Mouse (Mus musculus): ENCODE results near the gene Abcc2. TPM values are rescaled to one million over a fixed set of nuclear protein-coding genes. Genes with fewer than 3 reads are reported as not detected.

Gene Abcc2
- polyA plus RNA-seq, 1 experiment = not detected

DNA sequence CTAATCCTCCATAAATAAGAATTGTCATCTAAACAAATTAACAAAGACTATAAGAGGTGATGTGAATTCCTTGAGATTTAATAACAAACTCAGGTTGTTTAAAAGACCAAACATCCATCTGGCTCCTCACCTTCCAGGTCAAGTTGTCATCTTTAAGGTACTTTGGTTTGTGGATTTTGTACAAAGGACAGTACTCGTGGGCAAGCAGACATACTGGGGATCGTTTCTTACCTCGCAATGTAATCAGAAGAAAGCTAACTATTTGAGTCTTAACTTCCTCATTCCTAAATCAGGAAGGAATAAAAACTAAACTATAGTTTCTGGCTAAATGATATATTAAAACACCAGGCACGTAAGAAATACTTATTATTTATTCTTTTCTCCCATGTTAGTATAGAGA, 11.4 kb upstream of the Abcc2 start:
- Histone ChIP-seq H3K79me2 (ENCODE audit: control insufficient read depth, insufficient read depth) (no peaks in the 10 kb centered on the region), H3K27me3 (ENCODE audit: control insufficient read depth, insufficient read depth, insufficient read length) (no peaks in the 10 kb centered on the region), H3ac (ENCODE audit: control insufficient read depth, insufficient read length, low read depth) (no peak overlapping the region), H3K4me3 (ENCODE audit: insufficient read depth, poor library complexity, severe bottlenecking) (no peak overlapping the region), H3K36me3 (ENCODE audit: control insufficient read depth, insufficient read depth) (no peaks in the 10 kb centered on the region), H3K79me3 (ENCODE audit: low read depth) (no peaks in the 10 kb centered on the region)
- TF ChIP-seq MYOG (IDR thresholded peaks at IDR 0.05; ENCODE audit: control insufficient read depth, extremely low read depth, insufficient read length) (no peak), FOSL1 (IDR thresholded peaks at IDR 0.05; ENCODE audit: insufficient read depth, low read length, poor library complexity, severe bottlenecking) (no peak), USF1 (IDR thresholded peaks at IDR 0.05; ENCODE audit: low read depth) (no peak), MAX (IDR thresholded peaks at IDR 0.05) (no peak), CTCF (IDR thresholded peaks at IDR 0.05; ENCODE audit: control insufficient read depth, insufficient read depth, insufficient read length) (no peak), MYOD1 (IDR thresholded peaks at IDR 0.05; ENCODE audit: control insufficient read depth, insufficient read length, low read depth) (no peak), CEBPB (IDR thresholded peaks at IDR 0.05; ENCODE audit: low read depth) (no peak)

DNA sequence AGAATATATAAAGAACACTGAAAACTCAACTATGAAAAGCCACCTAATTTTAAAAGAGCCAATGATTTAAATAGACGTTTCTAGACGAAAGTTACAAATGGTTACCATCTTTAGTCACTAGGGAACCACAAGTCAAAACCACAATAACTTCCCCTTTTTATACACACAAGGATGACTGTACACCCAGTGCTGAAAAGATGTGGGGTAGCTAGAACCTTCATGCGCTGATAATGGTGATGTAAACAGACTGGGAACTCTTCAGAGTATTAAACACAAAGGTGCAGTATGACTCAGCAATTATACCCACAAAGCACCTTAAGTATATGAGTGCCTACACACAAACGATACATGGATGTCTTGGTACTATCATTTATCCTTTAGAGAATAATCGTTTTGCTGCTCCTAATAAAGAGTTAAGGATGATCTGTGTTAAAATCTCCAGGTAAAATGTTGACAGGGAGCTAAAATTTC, 10.5 kb upstream of the Abcc2 start:
- TF ChIP-seq MYOD1 (IDR thresholded peaks at IDR 0.05; ENCODE audit: control insufficient read depth, insufficient read length, low read depth) (no peak), USF1 (IDR thresholded peaks at IDR 0.05; ENCODE audit: low read depth) (no peak), CTCF (IDR thresholded peaks at IDR 0.05; ENCODE audit: control insufficient read depth, insufficient read depth, insufficient read length) (no peak), FOSL1 (IDR thresholded peaks at IDR 0.05; ENCODE audit: insufficient read depth, low read length, poor library complexity, severe bottlenecking) (no peak), MAX (IDR thresholded peaks at IDR 0.05) (no peak), MYOG (IDR thresholded peaks at IDR 0.05; ENCODE audit: control insufficient read depth, extremely low read depth, insufficient read length) (no peak), CEBPB (IDR thresholded peaks at IDR 0.05; ENCODE audit: low read depth) (no peak)
- Histone ChIP-seq H3K79me3 (ENCODE audit: low read depth) (no peaks in the 10 kb centered on the region), H3K36me3 (ENCODE audit: control insufficient read depth, insufficient read depth) (no peaks in the 10 kb centered on the region), H3K79me2 (ENCODE audit: control insufficient read depth, insufficient read depth) (no peaks in the 10 kb centered on the region), H3K27me3 (ENCODE audit: control insufficient read depth, insufficient read depth, insufficient read length) (no peaks in the 10 kb centered on the region), H3ac (ENCODE audit: control insufficient read depth, insufficient read length, low read depth) (no peak overlapping the region), H3K4me3 (ENCODE audit: insufficient read depth, poor library complexity, severe bottlenecking) (no peak overlapping the region)

DNA sequence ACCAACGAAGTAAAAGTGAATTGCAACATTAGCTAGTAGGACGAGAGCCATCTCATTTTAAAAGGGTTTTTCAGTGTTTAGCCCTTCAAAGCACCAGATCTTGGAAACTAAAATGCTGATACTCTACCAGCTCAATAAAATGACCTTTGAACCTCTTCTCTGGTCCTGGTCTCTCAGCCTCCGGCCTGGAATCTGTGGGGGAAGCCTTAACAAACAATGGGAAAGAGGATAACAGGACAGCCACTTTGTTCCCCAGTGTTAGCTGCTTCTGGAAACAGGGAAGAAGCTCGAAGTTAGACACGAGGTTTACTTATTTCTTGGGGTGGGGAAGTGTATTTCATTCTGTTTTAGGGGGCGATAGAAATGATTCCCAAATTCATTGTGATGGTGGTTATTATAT, 9.7 kb upstream of the Abcc2 start:
- Histone ChIP-seq H3K79me2 (ENCODE audit: control insufficient read depth, insufficient read depth) (no peaks in the 10 kb centered on the region), H3K36me3 (ENCODE audit: control insufficient read depth, insufficient read depth) (no peaks in the 10 kb centered on the region), H3K79me3 (ENCODE audit: low read depth) (no peaks in the 10 kb centered on the region), H3K27me3 (ENCODE audit: control insufficient read depth, insufficient read depth, insufficient read length) (no peaks in the 10 kb centered on the region), H3ac (ENCODE audit: control insufficient read depth, insufficient read length, low read depth) (no peak overlapping the region), H3K4me3 (ENCODE audit: insufficient read depth, poor library complexity, severe bottlenecking) (no peak overlapping the region)
- TF ChIP-seq MYOG (IDR thresholded peaks at IDR 0.05; ENCODE audit: control insufficient read depth, extremely low read depth, insufficient read length) (no peak), MYOD1 (IDR thresholded peaks at IDR 0.05; ENCODE audit: control insufficient read depth, insufficient read length, low read depth) (no peak), USF1 (IDR thresholded peaks at IDR 0.05; ENCODE audit: low read depth) (no peak), MAX (IDR thresholded peaks at IDR 0.05) (no peak), CEBPB (IDR thresholded peaks at IDR 0.05; ENCODE audit: low read depth) (no peak), CTCF (IDR thresholded peaks at IDR 0.05; ENCODE audit: control insufficient read depth, insufficient read depth, insufficient read length) (no peak), FOSL1 (IDR thresholded peaks at IDR 0.05; ENCODE audit: insufficient read depth, low read length, poor library complexity, severe bottlenecking) (no peak)

DNA sequence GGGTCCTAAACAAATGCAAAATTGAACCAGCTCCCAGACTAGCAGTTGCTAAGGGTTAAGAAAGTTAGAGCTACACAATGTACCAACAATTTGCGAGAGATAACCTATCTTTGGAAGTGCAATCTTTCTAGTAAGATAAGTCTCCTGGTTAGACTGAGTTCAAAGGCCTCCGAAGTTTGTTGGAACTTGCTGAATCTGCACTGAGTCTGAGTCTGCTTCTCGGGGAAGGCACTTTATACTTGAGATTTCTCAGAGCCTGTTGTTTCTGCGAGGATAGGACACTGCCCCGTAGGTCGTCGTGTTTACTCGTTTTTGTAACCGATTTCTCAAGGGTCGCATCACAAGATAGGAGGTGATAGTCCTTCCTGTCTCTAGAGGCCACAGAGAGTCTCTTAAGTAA, 6.6 kb upstream of the Abcc2 start:
- Histone ChIP-seq H3K4me3 (ENCODE audit: insufficient read depth, poor library complexity, severe bottlenecking) (no peak overlapping the region), H3ac (ENCODE audit: control insufficient read depth, insufficient read length, low read depth) (no peak overlapping the region), H3K79me3 (ENCODE audit: low read depth) (no peaks in the 10 kb centered on the region)

DNA sequence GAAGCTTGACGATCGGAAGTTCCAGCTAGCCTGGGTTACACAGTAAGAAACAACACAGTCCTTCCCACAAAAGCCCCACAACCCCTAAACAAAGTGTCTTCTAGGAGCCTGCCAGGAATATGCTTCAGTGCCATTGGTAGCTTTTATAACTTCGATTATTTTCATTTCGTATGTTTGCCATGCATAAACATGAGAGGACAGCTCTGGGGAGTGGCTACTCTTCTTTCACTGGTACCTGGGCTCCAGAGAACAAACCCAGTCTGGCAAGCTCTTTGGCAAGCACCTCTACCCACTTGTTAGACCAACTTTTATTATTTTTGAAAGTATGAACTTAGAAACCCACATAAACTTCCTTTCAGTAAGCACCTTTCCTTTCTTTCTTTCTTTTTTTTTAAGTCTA, 5.4 kb upstream of the Abcc2 start:
- TF ChIP-seq USF1 (IDR thresholded peaks at IDR 0.05; ENCODE audit: low read depth) = no peak
- no peak for TF ChIP-seq MAX (IDR thresholded peaks at IDR 0.05)
- no peak for TF ChIP-seq MYOD1 (IDR thresholded peaks at IDR 0.05; ENCODE audit: control insufficient read depth, insufficient read length, low read depth)
- no peak for TF ChIP-seq CTCF (IDR thresholded peaks at IDR 0.05; ENCODE audit: control insufficient read depth, insufficient read depth, insufficient read length)
- no peak for TF ChIP-seq MYOG (IDR thresholded peaks at IDR 0.05; ENCODE audit: control insufficient read depth, extremely low read depth, insufficient read length)
- no peak for TF ChIP-seq CEBPB (IDR thresholded peaks at IDR 0.05; ENCODE audit: low read depth)
- no peak for TF ChIP-seq FOSL1 (IDR thresholded peaks at IDR 0.05; ENCODE audit: insufficient read depth, low read length, poor library complexity, severe bottlenecking)
- Histone ChIP-seq H3K4me3 (ENCODE audit: insufficient read depth, poor library complexity, severe bottlenecking) (no peak overlapping the region), H3K27me3 (ENCODE audit: control insufficient read depth, insufficient read depth, insufficient read length) (peaks cover 5% of the 10 kb centered on the region), H3ac (ENCODE audit: control insufficient read depth, insufficient read length, low read depth) (no peak overlapping the region), H3K79me2 (ENCODE audit: control insufficient read depth, insufficient read depth) (no peaks in the 10 kb centered on the region), H3K36me3 (ENCODE audit: control insufficient read depth, insufficient read depth) (no peaks in the 10 kb centered on the region), H3K79me3 (ENCODE audit: low read depth) (no peaks in the 10 kb centered on the region)

More for the DNA sequence above, 6.6 kb upstream of the Abcc2 start:
- Histone ChIP-seq H3K36me3 (ENCODE audit: control insufficient read depth, insufficient read depth) (no peaks in the 10 kb centered on the region), H3K27me3 (ENCODE audit: control insufficient read depth, insufficient read depth, insufficient read length) (peaks cover 5% of the 10 kb centered on the region), H3K79me2 (ENCODE audit: control insufficient read depth, insufficient read depth) (no peaks in the 10 kb centered on the region)
- TF ChIP-seq MYOD1 (IDR thresholded peaks at IDR 0.05; ENCODE audit: control insufficient read depth, insufficient read length, low read depth) (no peak), CTCF (IDR thresholded peaks at IDR 0.05; ENCODE audit: control insufficient read depth, insufficient read depth, insufficient read length) (no peak), FOSL1 (IDR thresholded peaks at IDR 0.05; ENCODE audit: insufficient read depth, low read length, poor library complexity, severe bottlenecking) (no peak), USF1 (IDR thresholded peaks at IDR 0.05; ENCODE audit: low read depth) (no peak), MYOG (IDR thresholded peaks at IDR 0.05; ENCODE audit: control insufficient read depth, extremely low read depth, insufficient read length) (no peak), CEBPB (IDR thresholded peaks at IDR 0.05; ENCODE audit: low read depth) (no peak), MAX (IDR thresholded peaks at IDR 0.05) (no peak)

DNA sequence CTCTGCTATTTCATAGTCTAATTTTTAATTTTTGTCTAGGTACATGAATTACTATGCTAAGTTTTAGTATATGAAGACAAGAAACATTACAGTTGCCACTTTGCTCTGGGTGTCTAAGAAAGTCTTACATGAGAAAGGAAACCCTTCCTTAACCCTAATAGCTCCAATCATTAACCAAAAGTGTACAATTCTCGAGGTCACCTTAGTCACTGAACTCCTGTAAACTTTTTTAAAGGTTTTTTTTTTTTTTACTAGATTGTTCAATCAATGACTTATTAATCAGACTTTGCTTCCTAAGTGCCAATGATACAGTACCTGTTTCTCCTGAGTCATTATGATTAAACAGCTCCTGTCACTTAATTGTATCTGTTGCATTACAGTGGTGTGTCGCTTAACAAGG, 4.7 kb upstream of the Abcc2 start:
- H3ac ChIP-seq (ENCODE audit: control insufficient read depth, insufficient read length, low read depth) = no peak overlapping the region
- no peaks in the 10 kb centered on the region for H3K36me3 ChIP-seq (ENCODE audit: control insufficient read depth, insufficient read depth)
- no peaks in the 10 kb centered on the region for H3K79me3 ChIP-seq (ENCODE audit: low read depth)
- TF ChIP-seq CEBPB (IDR thresholded peaks at IDR 0.05; ENCODE audit: low read depth) (no peak), FOSL1 (IDR thresholded peaks at IDR 0.05; ENCODE audit: insufficient read depth, low read length, poor library complexity, severe bottlenecking) (no peak), MAX (IDR thresholded peaks at IDR 0.05) (no peak), CTCF (IDR thresholded peaks at IDR 0.05; ENCODE audit: control insufficient read depth, insufficient read depth, insufficient read length) (no peak), MYOD1 (IDR thresholded peaks at IDR 0.05; ENCODE audit: control insufficient read depth, insufficient read length, low read depth) (no peak), USF1 (IDR thresholded peaks at IDR 0.05; ENCODE audit: low read depth) (no peak), MYOG (IDR thresholded peaks at IDR 0.05; ENCODE audit: control insufficient read depth, extremely low read depth, insufficient read length) (no peak)
- H3K79me2 ChIP-seq (ENCODE audit: control insufficient read depth, insufficient read depth) = no peaks in the 10 kb centered on the region
- no peak overlapping the region for H3K4me3 ChIP-seq (ENCODE audit: insufficient read depth, poor library complexity, severe bottlenecking)
- H3K27me3 ChIP-seq (ENCODE audit: control insufficient read depth, insufficient read depth, insufficient read length) = peaks cover 5% of the 10 kb centered on the region
